Mouse (Mus musculus): ENCODE measurements around the gene Adgrg1. TPM values are rescaled to one million over a fixed set of nuclear protein-coding genes. Genes with fewer than 3 reads are reported as not detected.
A peak's percentile ranks its signal among the peaks of the same experiment; 100 is the strongest.

Adgrg1 gene
- total and polyA plus RNA-seq, 2 experiments: 0.55 to 4.2 TPM

- 79% methylated on average over 4 of the region's 4 CpGs for WGBS
- H3K36me3 ChIP-seq (ENCODE audit: control insufficient read depth, insufficient read depth, low read length): no peaks in the 10 kb centered on the region
These were observed 41.3 kb downstream of the Adgrg1 start for GRCm38 (mm10) chr8:95015866-95016265.

GRCm38 (mm10) chr8:95016684-95017083 is 42.1 kb downstream of the Adgrg1 start:
- Histone ChIP-seq H3K27me3 (ENCODE audit: control insufficient read depth, insufficient read depth, low read length) (no peaks in the 10 kb centered on the region), H3K9ac (ENCODE audit: low read depth, low read length) (no peak overlapping the region), H3K36me3 (ENCODE audit: control insufficient read depth, insufficient read depth, low read length) (no peaks in the 10 kb centered on the region), H3K4me3 (ENCODE audit: insufficient read depth, low read depth, low read length) (no peak overlapping the region), H3K4me1 (ENCODE audit: control insufficient read depth, insufficient read depth, low read length) (no peaks in the 10 kb centered on the region), H3K79me2 (ENCODE audit: control insufficient read depth, insufficient read depth, low read length) (no peaks in the 10 kb centered on the region), H3K27ac (replicated peaks; ENCODE audit: insufficient read depth, low read depth, low read length) (no peak overlapping the region)
- no peak for TF ChIP-seq CTCF (IDR thresholded peaks at IDR 0.05; ENCODE audit: low read depth, low read length)
- TF ChIP-seq POLR2A (IDR thresholded peaks at IDR 0.05; ENCODE audit: extremely low read depth, insufficient read depth, low read length): no peak
- 79% methylated on average over 4 of the region's 4 CpGs for WGBS
- no peak for DNase-seq (ENCODE audit: extremely low read depth, low read depth, low spot score)

More at GRCm38 (mm10) chr8:95015866-95016265, 41.3 kb downstream of the Adgrg1 start:
- Histone ChIP-seq H3K27ac (replicated peaks; ENCODE audit: insufficient read depth, low read depth, low read length) (peak overlapping the region; percentile 49), H3K4me3 (ENCODE audit: insufficient read depth, low read depth, low read length) (no peak overlapping the region), H3K79me2 (ENCODE audit: control insufficient read depth, insufficient read depth, low read length) (no peaks in the 10 kb centered on the region), H3K27me3 (ENCODE audit: control insufficient read depth, insufficient read depth, low read length) (no peaks in the 10 kb centered on the region), H3K4me1 (ENCODE audit: control insufficient read depth, insufficient read depth, low read length) (no peaks in the 10 kb centered on the region), H3K9ac (ENCODE audit: low read depth, low read length) (no peak overlapping the region)
- no peak for DNase-seq (ENCODE audit: extremely low read depth, low read depth, low spot score)
- TF ChIP-seq POLR2A (IDR thresholded peaks at IDR 0.05; ENCODE audit: extremely low read depth, insufficient read depth, low read length): no peak
- no peak for TF ChIP-seq CTCF (IDR thresholded peaks at IDR 0.05; ENCODE audit: low read depth, low read length)

GRCm38 (mm10) chr8:95017451-95017850 is 42.9 kb downstream of the Adgrg1 start, which contains the start of gene Adgrg3:
Adgrg3 (plus strand) TSS chr8:95017692.
- peak within 1 kb of the TSS; percentile 31; the same call in 1 of the 2 replicates for H3K4me3 ChIP-seq (ENCODE audit: insufficient read depth, low read depth, low read length)
- no peak for TF ChIP-seq POLR2A (IDR thresholded peaks at IDR 0.05; ENCODE audit: extremely low read depth, insufficient read depth, low read length)
- TF ChIP-seq CTCF (IDR thresholded peaks at IDR 0.05; ENCODE audit: low read depth, low read length): no peak
- no peaks in the 10 kb centered on the region for H3K79me2 ChIP-seq (ENCODE audit: control insufficient read depth, insufficient read depth, low read length)
- WGBS: 71% methylated on average over 11 of the region's 11 CpGs
- H3K36me3 ChIP-seq (ENCODE audit: control insufficient read depth, insufficient read depth, low read length): no peaks in the 10 kb centered on the region
- H3K27ac ChIP-seq (replicated peaks; ENCODE audit: insufficient read depth, low read depth, low read length): 0 out of 2 replicates have a peak within 1 kb of the TSS, but pooled peaks have one; percentile 9
- H3K9ac ChIP-seq (ENCODE audit: low read depth, low read length): no peak within 1 kb of the TSS
- H3K4me1 ChIP-seq (ENCODE audit: control insufficient read depth, insufficient read depth, low read length): no peaks in the 10 kb centered on the region
- no peak for DNase-seq (ENCODE audit: extremely low read depth, low read depth, low spot score)
- H3K27me3 ChIP-seq (ENCODE audit: control insufficient read depth, insufficient read depth, low read length): no peaks in the 10 kb centered on the region

- WGBS: 70% methylated on average over 9 of the region's 9 CpGs
- DNase-seq (ENCODE audit: extremely low read depth, low read depth, low spot score): no peak
- H3K27me3 ChIP-seq (ENCODE audit: control insufficient read depth, insufficient read depth, low read length): no peaks in the 10 kb centered on the region
- no peak overlapping the region for H3K9ac ChIP-seq (ENCODE audit: low read depth, low read length)
- H3K36me3 ChIP-seq (ENCODE audit: control insufficient read depth, insufficient read depth, low read length): no peaks in the 10 kb centered on the region
- no peak overlapping the region for H3K27ac ChIP-seq (replicated peaks; ENCODE audit: insufficient read depth, low read depth, low read length)
- TF ChIP-seq CTCF (IDR thresholded peaks at IDR 0.05; ENCODE audit: low read depth, low read length) (no peak), POLR2A (IDR thresholded peaks at IDR 0.05; ENCODE audit: extremely low read depth, insufficient read depth, low read length) (no peak)
- peak overlapping the region; percentile 31; the same call in 1 of the 2 replicates for H3K4me3 ChIP-seq (ENCODE audit: insufficient read depth, low read depth, low read length)
- no peaks in the 10 kb centered on the region for H3K79me2 ChIP-seq (ENCODE audit: control insufficient read depth, insufficient read depth, low read length)
- no peaks in the 10 kb centered on the region for H3K4me1 ChIP-seq (ENCODE audit: control insufficient read depth, insufficient read depth, low read length)
These were observed 43.6 kb downstream of the Adgrg1 start for GRCm38 (mm10) chr8:95017969-95018635.

- 36% methylated on average over 12 of the region's 12 CpGs for WGBS
- Histone ChIP-seq H3K27ac (replicated peaks; ENCODE audit: insufficient read depth, low read depth, low read length) (peak overlapping the region; percentile 75), H3K4me1 (ENCODE audit: control insufficient read depth, insufficient read depth, low read length) (0 out of 2 replicates have a peak, but pooled peaks cover 3% of the 10 kb centered on the region), H3K9ac (ENCODE audit: low read depth, low read length) (no peak overlapping the region; the same call in 1 of the 2 replicates), H3K27me3 (ENCODE audit: control insufficient read depth, insufficient read depth, low read length) (no peaks in the 10 kb centered on the region), H3K36me3 (ENCODE audit: control insufficient read depth, insufficient read depth, low read length) (no peaks in the 10 kb centered on the region), H3K79me2 (ENCODE audit: control insufficient read depth, insufficient read depth, low read length) (no peaks in the 10 kb centered on the region), H3K4me3 (ENCODE audit: insufficient read depth, low read depth, low read length) (peak overlapping the region; percentile 50)
- no peak for DNase-seq (ENCODE audit: extremely low read depth, low read depth, low spot score)
- TF ChIP-seq POLR2A (IDR thresholded peaks at IDR 0.05; ENCODE audit: extremely low read depth, insufficient read depth, low read length) (no peak), CTCF (IDR thresholded peaks at IDR 0.05; ENCODE audit: low read depth, low read length) (no peak)
These were observed 45.8 kb downstream of the Adgrg1 start for GRCm38 (mm10) chr8:95020293-95020777.

GRCm38 (mm10) chr8:95020821-95021220 is 46.3 kb downstream of the Adgrg1 start:
- no peak for DNase-seq (ENCODE audit: extremely low read depth, low read depth, low spot score)
- H3K79me2 ChIP-seq (ENCODE audit: control insufficient read depth, insufficient read depth, low read length): no peaks in the 10 kb centered on the region
- H3K27me3 ChIP-seq (ENCODE audit: control insufficient read depth, insufficient read depth, low read length): no peaks in the 10 kb centered on the region
- no peaks in the 10 kb centered on the region for H3K36me3 ChIP-seq (ENCODE audit: control insufficient read depth, insufficient read depth, low read length)
- 72% methylated on average over 10 of the region's 10 CpGs for WGBS
- 0 out of 2 replicates have a peak, but pooled peaks cover 3% of the 10 kb centered on the region for H3K4me1 ChIP-seq (ENCODE audit: control insufficient read depth, insufficient read depth, low read length)
- peak overlapping the region; percentile 26 for H3K4me3 ChIP-seq (ENCODE audit: insufficient read depth, low read depth, low read length)
- TF ChIP-seq POLR2A (IDR thresholded peaks at IDR 0.05; ENCODE audit: extremely low read depth, insufficient read depth, low read length) (no peak), CTCF (IDR thresholded peaks at IDR 0.05; ENCODE audit: low read depth, low read length) (no peak)
- peak overlapping the region; percentile 37 for H3K27ac ChIP-seq (replicated peaks; ENCODE audit: insufficient read depth, low read depth, low read length)
- peak overlapping the region; percentile 31; the same call in 1 of the 2 replicates for H3K9ac ChIP-seq (ENCODE audit: low read depth, low read length)
